9 mouse cellular contexts compared by ENCODE assay signal in the genomic region with DNA sequence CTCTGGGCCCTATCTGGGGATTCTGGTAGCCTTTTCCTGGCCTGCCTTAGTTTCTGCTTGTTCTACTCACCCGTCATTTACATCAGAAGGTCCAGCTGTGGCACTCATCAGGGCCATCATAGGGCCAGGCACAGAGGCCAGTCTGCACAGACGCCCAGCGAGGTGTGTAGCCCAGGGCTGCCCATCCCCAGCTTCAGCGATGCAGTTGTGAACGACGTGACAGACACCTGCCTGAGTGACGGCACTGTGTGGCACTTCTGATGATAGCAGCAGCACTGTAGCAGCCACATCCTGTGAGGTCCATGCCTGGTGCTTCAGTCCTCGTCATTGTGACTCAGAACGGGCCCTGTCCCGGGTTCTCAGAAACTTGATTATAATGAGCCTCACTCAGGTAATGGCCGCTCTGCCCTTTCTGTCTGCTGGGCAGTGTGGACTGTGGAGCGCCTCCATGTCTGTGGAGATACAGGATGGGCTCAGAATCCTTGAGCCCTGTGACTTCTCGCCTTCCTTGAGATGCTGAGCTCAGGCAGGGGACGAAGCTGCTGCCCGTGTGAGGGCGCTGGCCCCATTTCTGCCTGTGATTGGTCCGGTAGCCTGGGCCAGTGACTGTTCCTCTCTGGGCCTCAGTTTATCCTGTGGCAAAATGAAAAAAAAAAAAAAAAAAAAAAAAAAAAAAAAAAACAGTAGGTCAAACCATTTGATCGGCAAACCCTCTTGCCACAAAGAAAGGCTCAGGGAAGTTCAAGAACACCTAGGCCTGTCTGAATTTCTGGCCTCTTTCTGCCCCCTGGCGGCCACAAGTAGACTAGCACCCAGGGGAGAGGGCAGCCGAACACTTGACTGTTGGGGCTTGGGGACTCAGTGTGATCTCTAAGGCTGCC. TPM values are rescaled to one million over a fixed set of nuclear protein-coding genes. Genes with fewer than 3 reads are reported as not detected.
DNase-seq lines count a peak whose midpoint lies in the region; ATAC-seq lines count a peak whose summit lies in the region.
"Had no signal": no experiment of that assay in that cellular context is flagged by ENCODE, and none has a peak within 500 bp of the region (broad histone marks: within the 10 kb centered on the region; RNA-seq: fewer than 3 reads in every experiment).

No protein-coding gene starts in this region.

- peak; percentile 63 to 71 for DNase-seq in adrenal gland, adult 18-20 months (ENCODE audit: low spot score in 2 of 2)
- DNase-seq in adrenal gland, postnatal 4 days (ENCODE audit: low spot score in 2 of 2): no peak
- DNase-seq in cerebellum, adult 11-12 months: peak; percentile 50
- DNase-seq in hindbrain, embryonic 14.5 days (ENCODE audit: low spot score): peak; percentile 79
- DNase-seq in left cerebral cortex, postnatal 25 days (ENCODE audit: low spot score in 2 of 2): peak; percentile 68 to 70
- peak; percentile 69 for DNase-seq in midbrain, embryonic 10.5 days (ENCODE audit: low spot score)
- peak; percentile 56 for DNase-seq in spleen, adult 12 weeks (ENCODE audit: low spot score)

- peaks cover 4% of the 10 kb centered on the region; the same call in 1 of the 2 replicates for H3K4me1 ChIP-seq in forebrain, embryonic 15.5 days
- no peaks in the 10 kb centered on the region for H3K4me1 ChIP-seq in hindbrain, embryonic 14.5 days (replicated peaks; ENCODE audit: control insufficient read depth, insufficient read depth, low read length)
- peaks cover 21% of the 10 kb centered on the region for H3K4me1 ChIP-seq in midbrain, embryonic 10.5 days

- no peak overlapping the region for H3K4me3 ChIP-seq in forebrain, embryonic 15.5 days
- no peak overlapping the region for H3K4me3 ChIP-seq in hindbrain, embryonic 14.5 days (replicated peaks; ENCODE audit: low read length)
- H3K4me3 ChIP-seq in midbrain, embryonic 10.5 days: no peak overlapping the region
- H3K4me3 ChIP-seq: megakaryocyte, embryonic 14.5 days had no signal

- no peak overlapping the region for H3K27ac ChIP-seq in forebrain, embryonic 15.5 days (replicated peaks)
- no peak overlapping the region for H3K27ac ChIP-seq in hindbrain, embryonic 14.5 days
- H3K27ac ChIP-seq in midbrain, embryonic 10.5 days (replicated peaks): peak overlapping the region; percentile 70

- H3K27me3 ChIP-seq in forebrain, embryonic 15.5 days: no peaks in the 10 kb centered on the region
- no peaks in the 10 kb centered on the region for H3K27me3 ChIP-seq in hindbrain, embryonic 14.5 days (ENCODE audit: control insufficient read depth, insufficient read depth, low read length)
- H3K27me3 ChIP-seq in midbrain, embryonic 10.5 days (ENCODE audit: low read depth, poor library complexity, severe bottlenecking): no peaks in the 10 kb centered on the region; the same call in 1 of the 2 replicates

- H3K9me3 ChIP-seq in forebrain, embryonic 15.5 days: no peaks in the 10 kb centered on the region
- no peaks in the 10 kb centered on the region for H3K9me3 ChIP-seq in hindbrain, embryonic 14.5 days (ENCODE audit: control insufficient read depth, low read length)
- H3K9me3 ChIP-seq in midbrain, embryonic 10.5 days (replicated peaks): no peaks in the 10 kb centered on the region

- WGBS in forebrain, embryonic 15.5 days: 70% methylated on average over 20 of the region's 20 CpGs
- WGBS in hindbrain, embryonic 14.5 days: 70% methylated on average over 20 of the region's 20 CpGs
- 60% methylated on average over 20 of the region's 20 CpGs for WGBS in midbrain, embryonic 10.5 days

- peak; percentile 79 for ATAC-seq in forebrain, embryonic 15.5 days (replicated peaks)
- peak; percentile 70; the same call in 1 of the 2 replicates for ATAC-seq in hindbrain, embryonic 14.5 days (ENCODE audit: low FRiP score)

- no peaks in the 10 kb centered on the region for H3K36me3 ChIP-seq in forebrain, embryonic 15.5 days
- no peaks in the 10 kb centered on the region for H3K36me3 ChIP-seq in hindbrain, embryonic 14.5 days (replicated peaks; ENCODE audit: control insufficient read depth, insufficient read depth)
- no peaks in the 10 kb centered on the region for H3K36me3 ChIP-seq in midbrain, embryonic 10.5 days

- intact Hi-C loops in left cerebral cortex, postnatal 25 days (cut with DNase I): loop anchor here (1.0 to 5.0 kb wide), 4 partner anchors 87 to 275 kb away; a partner anchor contains a TSS

- no peak overlapping the region for H3K9ac ChIP-seq in forebrain, embryonic 15.5 days (replicated peaks)
- no peak overlapping the region for H3K9ac ChIP-seq in hindbrain, embryonic 14.5 days

- H3K4me2 ChIP-seq in forebrain, embryonic 15.5 days (replicated peaks): no peak overlapping the region
- no peak overlapping the region for H3K4me2 ChIP-seq in hindbrain, embryonic 14.5 days (replicated peaks)

RNA-seq across cellular contexts. Expression of a gene that starts 22.4 kb away (rescaled TPM):
- under 1 TPM; 0.17 to 0.38 TPM for total RNA-seq in adrenal gland, adult 18-20 months (2021)
- total RNA-seq in adrenal gland, postnatal 4 days (2021): under 1 TPM in 1 of 2 experiments, not detected in 1; 0.20 TPM
- polyA plus RNA-seq in forebrain, embryonic 15.5 days (2015; fragmentation: Nextera tagmentation; extraction: Ambion mirVana): 0.23 TPM in 1 of 2 replicates, not detected in the other
- polyA plus RNA-seq in hindbrain, embryonic 14.5 days (2014; fragmentation: Nextera tagmentation; extraction: Ambion mirVana): 0.42 and 0.59 TPM in 2 replicates
- total RNA-seq in left cerebral cortex, postnatal 25 days (2021): under 1 TPM in 1 of 2 experiments, not detected in 1; 0.27 TPM
- polyA plus RNA-seq in midbrain, embryonic 10.5 days (2016; fragmentation: Nextera tagmentation; extraction: Ambion mirVana): 0.07 and 0.09 TPM in 2 replicates

RNA-seq across cellular contexts. Expression of a gene that starts 33.5 kb away (rescaled TPM):
- not detected for total RNA-seq in adrenal gland, adult 18-20 months (2021)
- not detected for total RNA-seq in adrenal gland, postnatal 4 days (2021)
- polyA plus RNA-seq in forebrain, embryonic 15.5 days (2015; fragmentation: Nextera tagmentation; extraction: Ambion mirVana): 0.17 and 0.19 TPM in 2 replicates
- polyA plus RNA-seq in hindbrain, embryonic 14.5 days (2014; fragmentation: Nextera tagmentation; extraction: Ambion mirVana): 0.65 and 1.1 TPM in 2 replicates
- total RNA-seq in left cerebral cortex, postnatal 25 days (2021): under 1 TPM in 1 of 2 experiments, not detected in 1; 0.25 TPM
- 0.07 TPM in 2 replicates for polyA plus RNA-seq in midbrain, embryonic 10.5 days (2016; fragmentation: Nextera tagmentation; extraction: Ambion mirVana)

RNA-seq across cellular contexts. Expression of a gene that starts 57.2 kb away (rescaled TPM):
- 10 to 100 TPM; 47.4 to 53.0 TPM for total RNA-seq in adrenal gland, adult 18-20 months (2021)
- total RNA-seq in adrenal gland, postnatal 4 days (2021): 10 to 100 TPM; 57.1 to 57.8 TPM
- polyA plus RNA-seq in forebrain, embryonic 15.5 days (2015; fragmentation: Nextera tagmentation; extraction: Ambion mirVana): 71.1 and 71.7 TPM in 2 replicates
- polyA plus RNA-seq in hindbrain, embryonic 14.5 days (2014; fragmentation: Nextera tagmentation; extraction: Ambion mirVana): 50.2 and 54.9 TPM in 2 replicates
- total RNA-seq in left cerebral cortex, postnatal 25 days (2021): 10 to 100 TPM; 19.9 to 21.4 TPM
- polyA plus RNA-seq in midbrain, embryonic 10.5 days (2016; fragmentation: Nextera tagmentation; extraction: Ambion mirVana): 127 and 136 TPM in 2 replicates

Comparison
In these comparisons a context has a peak if more than half of its experiments do, and no peak if none do; other contexts are left out.
1. DNase-seq: peak in adrenal gland, adult 18-20 months (2 of 2), cerebellum, adult 11-12 months (single experiment), hindbrain, embryonic 14.5 days (single experiment), left cerebral cortex, postnatal 25 days (2 of 2), midbrain, embryonic 10.5 days (single experiment) and spleen, adult 12 weeks (single experiment); none in adrenal gland, postnatal 4 days (0 of 2).